Mouse (Mus musculus) lung, postnatal 0 days (tissue): ENCODE results near the gene Dag1.

Experiments
- CTCF ChIP-seq: IDR thresholded peaks from 2 replicates; pipeline ENCODE4 v1.5.1; 2016; ENCODE audit warnings: antibody characterized with exemption, mild to moderate bottlenecking
- EP300 ChIP-seq: IDR thresholded peaks from 2 replicates; pipeline ENCODE4 v1.6.1; 2016; ENCODE audit warnings: antibody characterized with exemption, mild to moderate bottlenecking, control low read depth

DNA sequence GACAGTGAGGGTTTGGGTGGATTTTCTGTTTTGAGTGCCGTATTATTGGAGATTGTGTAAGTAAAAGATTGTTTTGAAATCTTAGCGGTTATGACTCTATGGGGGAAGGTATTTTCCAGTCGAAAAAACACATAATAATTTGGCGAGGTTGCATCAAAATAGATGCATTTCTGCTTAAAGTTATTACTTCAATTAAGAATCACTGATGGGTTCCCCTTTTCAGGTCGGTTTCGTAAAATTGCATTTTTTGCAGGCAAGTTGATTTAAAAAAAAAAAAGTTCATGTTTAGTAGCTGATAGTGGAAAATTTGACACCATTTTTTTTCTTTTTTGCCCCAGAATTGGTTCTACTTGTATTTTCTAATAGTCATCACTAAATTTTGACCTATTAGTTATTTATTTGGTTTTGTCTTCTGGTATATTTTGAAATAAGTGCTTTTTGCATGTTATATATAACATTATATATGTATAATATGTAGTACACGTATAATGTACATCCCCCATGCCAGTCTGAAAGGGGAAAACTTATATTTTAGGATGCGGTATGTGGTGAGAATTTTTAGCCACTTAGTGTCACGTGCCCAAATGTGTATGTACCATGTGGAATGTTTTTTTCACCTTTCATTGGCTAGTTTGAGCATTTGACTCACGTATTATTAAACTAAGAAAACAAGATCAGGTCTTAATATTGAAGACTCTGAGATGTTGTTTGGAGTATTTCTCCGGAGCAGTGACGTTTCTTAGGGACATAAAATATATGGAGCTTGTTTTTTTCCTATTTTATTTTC, 43.5 kb upstream of the Dag1 start:
- TF ChIP-seq CTCF, result no peak
- TF ChIP-seq EP300, result no peak
